Mouse (Mus musculus) MEL (cell line): ENCODE results near the gene Lhfp. TPM values are rescaled to one million over a fixed set of nuclear protein-coding genes. Genes with fewer than 3 reads are reported as not detected.

Experiments
- DNase-seq: peaks from one replicate; pipeline ENCODE4 v3.0.0; 2011; ENCODE audit warnings: low read depth, low spot score
- H3K27ac ChIP-seq: 2 replicates; pipeline ENCODE4 v1.5.1; 2012; ENCODE audit warnings: low read depth, mild to moderate bottlenecking, control low read depth, low read length, moderate library complexity; ENCODE audit not compliant: control insufficient read depth
- H3K27me3 ChIP-seq, 2 experiments: fragments of 150-350 bp in 1 of 2; sonication (generic) in 1 of 2; 2 replicates each; pipeline ENCODE4 v1.6.1; 2012; ENCODE audit warnings: low read length in 2 of 2, mild to moderate bottlenecking in 2 of 2, improper control_type of control experiment in 1 of 2, moderate library complexity in 1 of 2; ENCODE audit not compliant: insufficient read depth in 2 of 2, control insufficient read depth in 1 of 2
- H3K36me3 ChIP-seq, 2 experiments: 2 replicates each; pipeline ENCODE4 v1.6.1; 2012 to 2014; ENCODE audit warnings: low read length in 2 of 2, improper control_type of control experiment in 1 of 2, inconsistent platforms in 1 of 2, mild to moderate bottlenecking in 1 of 2; ENCODE audit not compliant: insufficient read depth in 2 of 2, control insufficient read depth in 1 of 2
- H3K4me1 ChIP-seq, 2 experiments: fragments of 150-350 bp in 1 of 2; sonication (generic) in 1 of 2; 2 replicates each; pipeline ENCODE4 v1.6.1; 2012; ENCODE audit warnings: low read length in 2 of 2, improper control_type of control experiment in 1 of 2, mild to moderate bottlenecking in 1 of 2; ENCODE audit not compliant: insufficient read depth in 2 of 2, control insufficient read depth in 1 of 2
- H3K4me3 ChIP-seq, 2 experiments: fragments of 150-350 bp in 1 of 2; sonication (generic) in 1 of 2; 2 replicates each; pipeline ENCODE4 v1.5.1; 2012; ENCODE audit warnings: low read depth in 2 of 2, low read length in 2 of 2, mild to moderate bottlenecking in 2 of 2, moderate library complexity in 2 of 2, control low read depth in 1 of 2, improper control_type of control experiment in 1 of 2; ENCODE audit not compliant: control insufficient read depth in 1 of 2, insufficient read depth in 1 of 2
- H3K79me2 ChIP-seq: 2 replicates; pipeline ENCODE4 v1.6.1; 2012; ENCODE audit warnings: mild to moderate bottlenecking, low read length, moderate library complexity; ENCODE audit not compliant: control insufficient read depth, poor library complexity, insufficient read depth
- H3K9ac ChIP-seq: 2 replicates; pipeline ENCODE4 v1.6.1; 2012; ENCODE audit warnings: low read depth, mild to moderate bottlenecking, control low read depth, low read length, moderate library complexity; ENCODE audit not compliant: control insufficient read depth, poor library complexity, severe bottlenecking
- H3K9me3 ChIP-seq: fragments of 150-350 bp; sonication (generic); replicated peaks from 2 replicates; pipeline ENCODE4 v1.6.1; 2012; ENCODE audit warnings: mild to moderate bottlenecking, low read length, improper control_type of control experiment, moderate library complexity; ENCODE audit not compliant: insufficient read depth
- BHLHE40 ChIP-seq: IDR thresholded peaks from 2 replicates; pipeline ENCODE4 v1.6.1; 2012; ENCODE audit warnings: low read depth, mild to moderate bottlenecking, inconsistent platforms, low read length, improper control_type of control experiment, borderline replicate concordance
- CHD1 ChIP-seq: IDR thresholded peaks from 2 replicates; pipeline ENCODE4 v1.6.1; 2012; ENCODE audit warnings: low read depth, mild to moderate bottlenecking, inconsistent platforms, low read length, improper control_type of control experiment
- CHD2 ChIP-seq: IDR thresholded peaks from 2 replicates; pipeline ENCODE4 v1.6.1; 2011; ENCODE audit warnings: low read length, improper control_type of control experiment
- CTCF ChIP-seq, 3 experiments: IDR thresholded peaks in 2 of 3; conservative IDR thresholded peaks in 1 of 3; 2 replicates each; pipeline ENCODE4 v1.5.1; 2011 to 2012; ENCODE audit warnings: low read length in 3 of 3, low read depth in 2 of 3, mild to moderate bottlenecking in 2 of 3, improper control_type of control experiment in 1 of 3, inconsistent platforms in 1 of 3, mixed read lengths in 1 of 3, moderate library complexity in 1 of 3; ENCODE audit not compliant: control insufficient read depth in 1 of 3, insufficient read depth in 1 of 3, poor library complexity in 1 of 3, severe bottlenecking in 1 of 3
- E2F4 ChIP-seq: IDR thresholded peaks from 2 replicates; pipeline ENCODE4 v1.6.1; 2011; ENCODE audit warnings: low read depth, low read length, improper control_type of control experiment, borderline replicate concordance
- EP300 ChIP-seq, 2 experiments: IDR thresholded peaks; 2 replicates each; pipeline ENCODE4 v1.6.1; 2011; ENCODE audit warnings: improper control_type of control experiment in 2 of 2, low read length in 2 of 2, low read depth in 1 of 2, mild to moderate bottlenecking in 1 of 2
- GABPA ChIP-seq: IDR thresholded peaks from 2 replicates; pipeline ENCODE4 v1.6.1; 2012; ENCODE audit warnings: low read depth, mild to moderate bottlenecking, inconsistent platforms, low read length, improper control_type of control experiment, moderate library complexity
- GATA1 ChIP-seq: IDR thresholded peaks from 2 replicates; pipeline ENCODE4 v1.6.1; 2011; ENCODE audit warnings: low read depth, low read length, improper control_type of control experiment
- HCFC1 ChIP-seq: IDR thresholded peaks from 2 replicates; pipeline ENCODE4 v1.6.1; 2012; ENCODE audit warnings: low read depth, mild to moderate bottlenecking, inconsistent platforms, low read length, improper control_type of control experiment, moderate library complexity
- JUND ChIP-seq: IDR thresholded peaks from 2 replicates; pipeline ENCODE4 v1.6.1; 2011; ENCODE audit warnings: low read depth, mild to moderate bottlenecking, improper control_type of control experiment, low read length
- MAFK ChIP-seq: IDR thresholded peaks from 2 replicates; pipeline ENCODE4 v1.6.1; 2011; ENCODE audit warnings: low read depth, mild to moderate bottlenecking, low read length, improper control_type of control experiment, borderline replicate concordance
- MXI1 ChIP-seq: IDR thresholded peaks from 2 replicates; pipeline ENCODE4 v1.6.1; 2011; ENCODE audit warnings: mild to moderate bottlenecking, low read depth, low read length, improper control_type of control experiment
- MYC ChIP-seq: IDR thresholded peaks from 2 replicates; pipeline ENCODE4 v1.6.1; 2011; ENCODE audit warnings: low read depth, mild to moderate bottlenecking, low read length, improper control_type of control experiment, moderate library complexity
- POLR2A ChIP-seq, 2 experiments: IDR thresholded peaks; 2 replicates each; pipeline ENCODE4 v1.6.1; 2011 to 2012; ENCODE audit warnings: low read length in 2 of 2, mild to moderate bottlenecking in 2 of 2, control low read depth in 1 of 2, improper control_type of control experiment in 1 of 2, low read depth in 1 of 2, moderate library complexity in 1 of 2; ENCODE audit not compliant: control insufficient read depth in 1 of 2, insufficient read depth in 1 of 2, poor library complexity in 1 of 2
- POLR2AphosphoS5 ChIP-seq: IDR thresholded peaks from 2 replicates; pipeline ENCODE4 v1.6.1; 2012; ENCODE audit warnings: low read depth, borderline replicate concordance, mild to moderate bottlenecking, inconsistent platforms, low read length, moderate library complexity, mixed read lengths
- RAD21 ChIP-seq: IDR thresholded peaks from 2 replicates; pipeline ENCODE4 v1.6.1; 2011; ENCODE audit warnings: mild to moderate bottlenecking, low read depth, low read length, improper control_type of control experiment
- SMC3 ChIP-seq: IDR thresholded peaks from 2 replicates; pipeline ENCODE4 v1.6.1; 2011; ENCODE audit warnings: low read depth, low read length, improper control_type of control experiment
- ZKSCAN1 ChIP-seq: IDR thresholded peaks from 2 replicates; pipeline ENCODE4 v1.6.1; 2012; ENCODE audit warnings: low read depth, mild to moderate bottlenecking, inconsistent platforms, low read length, improper control_type of control experiment, moderate library complexity
- ZNF384 ChIP-seq: IDR thresholded peaks from 2 replicates; pipeline ENCODE4 v1.6.1; 2012; ENCODE audit warnings: low read depth, mild to moderate bottlenecking, inconsistent platforms, low read length, improper control_type of control experiment
- polyA plus RNA-seq, 2 experiments: library from polyadenylated mRNA; stranded (reverse) in 1 of 2; unstranded in 1 of 2; fragments of >175 nt in 1 of 2; fragments of >200 nt in 1 of 2; gene quantifications; 2 replicates each; pipeline versions ENCODE4 v1.2.1 to v1.2.4; 2012; ENCODE audit warnings: low replicate concordance in 2 of 2, low read depth in 1 of 2; ENCODE audit not compliant: insufficient read length in 2 of 2, insufficient read depth in 1 of 2, missing spikeins in 1 of 2
- total RNA-seq: library from RNA; depleted of rRNA; stranded (reverse); fragments of 300-350 nt; gene quantifications from 2 replicates; pipeline ENCODE4 v1.2.3, GENCODE M21; 2012

Gene Lhfp
- total and polyA plus RNA-seq, 3 experiments = not detected

GRCm38 (mm10) chr3:53033448-53033847 is 7.9 kb upstream of the Lhfp start:
- no peak overlapping the region for H3K9ac ChIP-seq
- no peak overlapping the region for H3K4me3 ChIP-seq
- no peaks in the 10 kb centered on the region for H3K27me3 ChIP-seq
- peaks cover 0 to 6% of the 10 kb centered on the region in 2 experiments; a peak in 2 of 4 replicates for H3K36me3 ChIP-seq
- no peaks in the 10 kb centered on the region for H3K79me2 ChIP-seq
- TF ChIP-seq MAFK (no peak), MYC (no peak), E2F4 (no peak), CTCF (IDR thresholded peaks at IDR 0.05 in 2 of 3, conservative IDR thresholded peaks at IDR 0.05 in 1 of 3; ENCODE audit: control insufficient read depth in 1 of 3, insufficient read depth in 1 of 3, low read depth in 2 of 3, low read length in 3 of 3, poor library complexity in 1 of 3, severe bottlenecking in 1 of 3) (peak in 2 of 3 experiments; percentile 9 to 35; a peak in 1 of 6 replicates), RAD21 (peak; percentile 22), GATA1 (no peak), EP300 (IDR thresholded peaks at IDR 0.05; ENCODE audit: low read depth in 1 of 2, low read length in 2 of 2) (no peak), SMC3 (peak; percentile 14; the same call in 1 of the 2 replicates)
- peaks cover 0 to 18% of the 10 kb centered on the region in 2 experiments; a peak in 2 of 4 replicates for H3K4me1 ChIP-seq
- DNase-seq = peak; percentile 17
- H3K9me3 ChIP-seq = no peaks in the 10 kb centered on the region
- H3K27ac ChIP-seq = no peak overlapping the region

- no peaks in the 10 kb centered on the region for H3K9me3 ChIP-seq
- peaks cover 0 to 3% of the 10 kb centered on the region in 2 experiments; a peak in 2 of 4 replicates for H3K36me3 ChIP-seq
- H3K4me1 ChIP-seq = peaks cover 0 to 18% of the 10 kb centered on the region in 2 experiments; a peak in 2 of 4 replicates
- TF ChIP-seq JUND (no peak), POLR2A (IDR thresholded peaks at IDR 0.05; ENCODE audit: control insufficient read depth in 1 of 2, insufficient read depth in 1 of 2, low read depth in 1 of 2, low read length in 2 of 2, poor library complexity in 1 of 2) (no peak), E2F4 (no peak), RAD21 (no peak), ZNF384 (no peak), CHD2 (no peak), EP300 (IDR thresholded peaks at IDR 0.05; ENCODE audit: low read depth in 1 of 2, low read length in 2 of 2) (no peak), HCFC1 (no peak), POLR2AphosphoS5 (no peak), CHD1 (no peak), ZKSCAN1 (no peak), CTCF (IDR thresholded peaks at IDR 0.05 in 2 of 3, conservative IDR thresholded peaks at IDR 0.05 in 1 of 3; ENCODE audit: control insufficient read depth in 1 of 3, insufficient read depth in 1 of 3, low read depth in 2 of 3, low read length in 3 of 3, poor library complexity in 1 of 3, severe bottlenecking in 1 of 3) (no peak), GABPA (no peak), SMC3 (no peak), MXI1 (no peak), BHLHE40 (no peak)
- no peaks in the 10 kb centered on the region for H3K79me2 ChIP-seq
- no peak for DNase-seq
- no peaks in the 10 kb centered on the region; a peak in 1 of 4 replicates for H3K27me3 ChIP-seq
- H3K4me3 ChIP-seq = no peak overlapping the region
- H3K9ac ChIP-seq = no peak overlapping the region
- H3K27ac ChIP-seq = no peak overlapping the region
These were observed 5.3 kb upstream of the Lhfp start for GRCm38 (mm10) chr3:53036076-53036475.
